Mouse (Mus musculus) frontal cortex, adult 2 months (tissue): ENCODE results near the gene Fam160a1. TPM values are rescaled to one million over a fixed set of nuclear protein-coding genes. Genes with fewer than 3 reads are reported as not detected.
A peak's percentile ranks its signal among the peaks of the same experiment; 100 is the strongest.

Experiments
- DNase-seq, 2 experiments: peaks; one replicate each; pipeline ENCODE4 v3.0.0; 2022; ENCODE audit warnings: low spot score in 1 of 2; ENCODE audit errors: extremely low spot score in 1 of 2
- polyA plus RNA-seq: library from polyadenylated mRNA; depleted of rRNA; stranded (reverse); fragments of >200 nt; gene quantifications from 2 replicates; pipeline ENCODE4 v1.2.3, GENCODE M21; 2012

Gene Fam160a1
- polyA plus RNA-seq, 1 experiment, result 1.6 TPM

DNA sequence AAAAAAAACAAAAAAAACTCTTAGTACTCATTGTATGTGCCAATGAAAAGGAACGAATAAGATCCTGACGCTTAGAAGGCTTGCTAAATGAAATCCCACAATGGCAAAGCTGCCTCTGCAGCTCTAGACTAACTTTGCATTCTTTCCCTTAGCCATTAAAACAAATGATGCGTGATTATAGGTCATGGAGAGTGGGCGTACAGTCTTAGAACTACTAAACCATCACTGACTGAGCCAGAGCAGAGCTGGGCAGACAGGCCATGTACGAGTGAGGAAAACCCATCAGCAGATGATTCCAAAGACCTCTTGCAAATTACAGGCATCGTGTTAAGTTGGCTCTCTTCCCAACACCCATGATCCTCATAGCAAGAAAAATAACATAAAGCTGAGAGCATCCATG is 10.7 kb upstream of the Fam160a1 start:
- DNase-seq, result no peak

DNA sequence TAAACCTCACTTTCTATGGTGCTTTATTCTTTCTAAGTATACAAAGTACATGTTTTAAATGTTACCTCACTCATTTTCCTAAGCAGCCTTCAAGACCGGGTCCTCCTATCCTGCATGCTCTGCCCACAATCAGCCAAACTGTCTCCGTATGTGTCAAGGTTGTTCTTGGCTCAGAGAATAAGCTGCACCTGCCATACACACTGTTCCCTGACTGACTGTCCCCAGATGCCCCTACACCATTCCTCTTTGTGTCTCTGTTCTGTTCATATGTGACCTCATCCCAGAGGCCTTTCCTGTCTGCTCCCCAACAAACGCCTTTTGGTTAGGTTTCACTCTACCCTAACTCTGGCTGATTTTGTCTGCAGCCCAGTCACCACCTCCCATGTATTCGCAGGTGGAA is 10.2 kb upstream of the Fam160a1 start:
- no peak for DNase-seq

DNA sequence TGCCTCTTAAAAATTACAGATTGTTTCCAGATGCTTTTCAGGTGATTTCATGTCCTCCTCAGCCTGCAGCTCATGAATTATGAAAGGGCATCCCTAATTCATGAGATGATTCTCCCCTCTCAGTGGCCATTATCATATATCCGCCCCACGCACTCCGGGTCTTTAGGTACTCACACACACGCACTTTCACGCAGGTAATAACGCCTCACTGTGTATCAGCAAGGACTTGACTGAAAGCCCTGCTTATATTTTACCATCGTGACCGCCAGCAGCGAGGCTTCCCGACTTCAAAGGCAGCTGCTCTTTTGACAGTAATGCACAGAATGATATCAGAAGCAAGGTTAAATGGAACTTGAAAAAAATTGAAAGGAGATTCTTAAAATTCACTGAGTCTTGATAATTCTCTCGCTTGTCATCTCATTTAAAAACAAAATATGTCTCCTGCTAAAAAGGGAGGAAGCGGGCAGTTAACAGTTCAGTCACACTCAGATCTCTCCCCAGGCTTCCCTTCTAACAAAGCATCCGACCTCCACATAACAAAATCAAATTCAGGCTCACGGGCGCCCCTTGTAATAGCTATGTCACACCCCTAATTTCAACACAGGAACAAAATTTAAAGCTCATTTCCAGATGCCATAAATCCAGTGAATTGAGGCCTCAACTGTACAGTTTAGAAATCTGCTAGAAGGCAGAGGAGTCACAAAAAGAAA is 3.9 kb upstream of the Fam160a1 start:
- no peak for DNase-seq

DNA sequence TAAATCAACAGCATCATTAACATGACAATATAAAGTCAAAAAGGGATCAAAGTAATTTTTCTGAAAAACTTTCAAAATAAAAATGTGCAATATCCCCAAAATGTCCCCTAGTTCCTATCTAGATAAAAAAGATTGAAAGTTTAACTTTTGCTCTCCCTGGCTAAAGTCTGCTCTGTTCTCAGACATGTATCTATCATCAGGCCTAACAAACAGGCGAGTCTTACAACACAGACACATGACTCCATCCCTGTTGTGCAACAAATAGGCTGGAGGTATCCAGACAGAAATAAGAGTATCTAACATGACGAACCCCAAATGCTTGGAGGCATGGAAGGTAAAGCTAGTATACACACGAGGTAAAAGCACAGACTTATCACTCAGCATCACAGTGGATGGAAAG is 2.2 kb upstream of the Fam160a1 start:
- DNase-seq, result no peak

DNA sequence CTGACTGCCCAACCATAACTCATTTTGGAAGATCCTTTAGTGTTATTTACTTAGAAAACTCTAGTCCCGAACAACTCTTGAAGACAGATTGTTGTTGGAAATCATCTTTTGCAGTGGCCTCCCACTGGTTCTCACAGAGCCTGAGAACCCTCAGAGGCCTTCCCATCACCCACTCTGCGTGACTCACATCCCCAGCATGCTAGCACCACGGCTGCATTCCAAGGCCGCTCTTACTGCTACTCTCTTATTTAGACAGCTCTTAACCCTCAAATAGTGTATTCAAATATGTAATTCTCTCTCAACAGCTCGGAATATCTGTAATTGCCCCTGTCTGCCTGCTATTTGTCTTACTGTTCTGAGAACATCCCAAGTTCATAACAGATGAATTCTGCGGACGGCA is 2.9 kb downstream of the Fam160a1 start:
- DNase-seq, result peak; percentile 53 to 82

DNA sequence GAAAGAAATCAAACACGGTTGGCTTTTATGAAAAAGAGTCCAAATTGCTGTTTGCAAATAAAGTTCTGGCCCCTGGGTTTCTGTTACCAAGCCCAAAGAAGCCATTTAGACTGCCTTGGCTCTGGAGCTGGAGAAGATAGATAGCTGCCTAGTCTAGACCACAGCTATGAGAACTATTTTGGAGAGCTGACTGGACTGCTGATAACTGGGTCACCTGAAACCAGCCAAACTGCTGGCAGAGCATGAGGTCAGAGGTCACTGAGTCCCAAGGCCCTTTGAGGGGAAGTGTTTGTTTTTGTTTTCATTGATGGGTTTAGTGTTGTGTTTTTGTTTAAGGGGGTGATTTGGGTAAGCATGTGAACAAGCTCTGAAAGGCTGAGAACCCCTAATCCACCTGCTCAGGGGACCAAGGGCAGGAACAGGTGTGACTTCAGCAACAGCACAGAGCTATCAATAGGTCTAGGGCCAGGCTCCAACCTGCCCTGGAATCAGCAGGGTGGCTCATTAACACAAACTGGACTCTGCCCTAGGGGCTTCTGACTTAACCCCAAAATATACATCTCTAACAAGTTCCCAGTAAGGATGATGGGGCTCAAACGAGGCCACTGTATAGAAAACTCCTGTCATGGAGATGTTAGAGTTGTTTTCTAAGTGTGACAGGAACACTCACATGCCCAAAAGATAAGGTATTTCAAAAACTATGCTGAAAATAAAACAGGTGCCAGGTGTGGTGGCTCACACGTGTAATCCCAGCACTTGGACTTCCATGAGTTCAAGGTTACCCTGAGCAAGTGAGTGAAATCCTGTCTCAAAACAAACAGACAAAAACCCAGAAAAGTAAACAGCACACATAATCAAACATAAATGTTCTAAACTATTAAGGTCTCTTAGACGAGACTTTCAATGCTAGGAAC is 3.7 kb downstream of the Fam160a1 start:
- no peak for DNase-seq

DNA sequence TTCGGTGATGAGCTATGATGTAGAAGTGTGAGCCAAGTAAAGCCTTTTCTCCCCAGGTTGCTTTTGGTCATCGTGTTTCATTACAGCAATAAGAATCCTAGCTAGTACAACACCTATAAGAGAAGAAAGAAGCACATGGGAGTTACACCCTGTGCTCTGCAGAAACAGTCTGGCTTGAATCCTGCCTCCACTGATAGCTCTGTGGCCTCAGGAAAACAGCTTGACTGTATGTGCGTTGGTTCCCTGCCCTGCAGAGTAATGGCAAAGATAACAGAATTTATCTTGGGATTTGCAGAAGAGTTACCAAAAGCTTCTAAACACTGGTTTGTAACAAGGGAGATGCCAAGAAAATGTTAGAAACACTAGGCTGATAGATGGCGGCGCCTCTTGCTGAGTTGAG is 5.1 kb downstream of the Fam160a1 start:
- DNase-seq, result no peak

DNA sequence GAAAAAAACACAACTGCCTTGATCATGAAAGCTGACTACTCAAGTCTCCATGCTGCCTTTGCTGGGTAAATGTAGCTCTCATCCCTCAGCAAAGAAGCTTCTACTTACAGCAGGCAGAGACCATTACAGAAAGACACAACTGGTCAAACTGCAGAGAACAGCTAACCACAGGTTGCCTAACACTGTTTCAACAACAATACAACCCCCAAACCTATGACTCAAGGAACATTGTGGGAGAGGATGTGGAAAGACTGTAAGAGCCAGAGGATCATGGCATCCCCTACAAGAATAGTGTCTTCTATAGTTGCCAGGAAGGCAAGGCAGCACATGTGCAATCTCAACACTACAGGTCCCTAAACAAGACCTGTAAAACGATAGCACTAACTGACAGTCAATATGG is 23.9 kb downstream of the Fam160a1 start:
- DNase-seq, result no peak

DNA sequence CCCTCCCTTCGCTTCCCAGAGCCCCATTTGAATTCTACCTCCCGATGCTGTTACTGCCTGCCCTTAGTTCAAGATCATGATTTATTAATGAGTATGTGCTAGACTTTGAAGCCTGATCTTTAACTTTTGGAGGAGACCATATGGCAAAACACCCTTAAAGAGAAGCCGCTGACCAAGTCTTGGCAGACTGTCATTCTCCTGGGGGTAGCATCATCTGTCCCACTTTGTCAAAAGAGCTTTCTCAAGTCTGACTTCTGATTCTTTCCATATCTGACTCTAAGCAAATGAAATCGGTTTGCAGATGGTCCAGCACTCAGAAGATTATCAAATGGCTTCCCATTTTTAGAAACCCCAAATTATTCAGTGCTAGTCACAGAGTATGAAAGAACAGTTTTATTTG is 27.3 kb downstream of the Fam160a1 start:
- DNase-seq, result no peak

DNA sequence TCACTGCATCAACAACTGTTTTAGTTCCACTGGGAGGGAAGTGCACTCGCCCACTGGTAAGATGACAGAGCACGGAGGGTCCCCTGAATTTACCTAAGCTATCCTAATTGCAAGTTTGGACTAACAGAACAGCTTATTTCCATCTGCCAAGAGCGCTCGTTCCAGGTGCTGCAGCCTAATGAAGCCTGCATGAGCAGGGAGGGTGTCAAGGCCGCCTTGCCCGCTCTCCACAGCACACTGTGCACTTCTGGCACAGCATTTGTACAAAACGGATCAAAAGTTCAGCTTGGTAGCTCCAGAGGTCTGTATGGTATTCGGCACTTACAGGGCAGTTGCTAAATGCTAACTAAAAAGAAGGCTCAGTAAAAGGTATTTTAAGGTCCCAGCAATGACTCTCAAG is 30.6 kb downstream of the Fam160a1 start:
- no peak for DNase-seq

DNA sequence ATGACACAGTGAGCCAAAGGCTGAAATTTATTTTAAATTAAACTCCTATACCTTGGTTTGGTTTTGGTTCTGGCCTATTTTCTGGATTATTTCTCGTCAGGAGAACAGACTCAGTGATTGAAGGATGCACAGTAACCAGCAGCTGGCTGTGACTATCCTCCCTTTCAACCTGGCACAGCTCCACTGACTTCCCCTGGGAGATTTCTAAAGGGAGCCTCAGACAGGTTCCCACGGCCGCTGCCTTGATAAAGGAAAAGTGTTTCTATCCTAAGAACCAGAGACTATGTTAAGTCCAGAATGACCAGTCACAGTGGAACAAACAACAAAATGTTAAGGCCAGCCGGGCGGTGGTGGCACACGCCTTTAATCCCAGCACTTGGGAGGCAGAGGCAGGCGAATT is 36.2 kb downstream of the Fam160a1 start:
- DNase-seq, result no peak

DNA sequence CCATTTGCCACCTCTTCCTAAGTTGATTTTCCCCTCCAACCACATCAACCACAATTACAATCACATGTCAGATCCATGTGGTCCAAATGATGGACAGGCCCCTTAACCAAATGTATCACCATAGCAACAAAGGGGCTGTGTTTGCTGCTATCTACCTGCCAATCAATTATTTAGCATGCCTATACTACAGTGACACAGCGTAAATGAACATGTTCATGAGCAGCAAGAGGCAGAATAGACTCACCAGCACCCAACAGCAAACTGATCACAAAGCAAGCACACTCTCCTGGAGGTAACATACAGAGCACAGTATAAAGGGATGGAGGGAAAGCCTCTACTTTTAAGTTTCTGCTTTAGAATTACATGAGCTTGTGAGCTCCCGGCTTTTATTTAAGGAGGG is 36.8 kb downstream of the Fam160a1 start:
- DNase-seq, result no peak

DNA sequence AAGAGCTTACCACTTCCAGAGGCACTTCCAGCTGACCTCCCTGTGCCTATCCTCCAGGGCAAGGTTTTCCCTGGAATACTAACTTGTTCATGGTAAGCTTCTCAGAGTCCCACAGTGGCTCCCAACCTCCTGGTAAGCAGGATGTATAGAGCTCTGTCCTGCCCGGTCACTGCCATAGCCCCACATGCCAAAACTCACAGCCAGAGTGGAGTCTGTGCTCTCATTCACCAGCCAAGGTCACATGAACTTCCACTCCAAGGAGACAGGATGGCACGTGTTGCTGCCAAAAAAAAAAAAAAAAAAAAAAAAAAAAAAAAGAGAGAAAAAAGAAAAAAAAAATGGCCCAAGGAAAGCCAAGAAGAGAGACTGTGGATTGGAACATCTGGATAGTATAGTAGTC is 39.2 kb downstream of the Fam160a1 start:
- no peak for DNase-seq

DNA sequence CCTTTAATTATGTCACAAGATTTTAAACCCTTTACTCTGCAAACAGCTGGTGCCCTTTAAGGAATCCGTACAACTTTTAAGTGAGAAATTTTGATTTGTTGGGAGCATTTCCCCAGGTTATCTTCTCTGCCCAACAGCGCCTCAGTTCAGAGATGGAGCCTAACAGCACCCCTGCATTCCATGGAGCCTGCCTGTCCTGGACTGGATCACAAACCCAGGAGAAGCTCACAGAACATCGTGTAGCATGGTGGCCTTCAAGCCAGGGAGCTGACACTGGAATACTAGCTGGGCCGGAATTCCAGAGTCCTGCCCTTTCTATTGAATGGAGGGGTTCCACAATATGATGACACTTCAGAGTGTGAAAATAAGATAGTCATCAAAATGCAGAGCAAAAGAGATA is 39.7 kb downstream of the Fam160a1 start:
- no peak for DNase-seq

DNA sequence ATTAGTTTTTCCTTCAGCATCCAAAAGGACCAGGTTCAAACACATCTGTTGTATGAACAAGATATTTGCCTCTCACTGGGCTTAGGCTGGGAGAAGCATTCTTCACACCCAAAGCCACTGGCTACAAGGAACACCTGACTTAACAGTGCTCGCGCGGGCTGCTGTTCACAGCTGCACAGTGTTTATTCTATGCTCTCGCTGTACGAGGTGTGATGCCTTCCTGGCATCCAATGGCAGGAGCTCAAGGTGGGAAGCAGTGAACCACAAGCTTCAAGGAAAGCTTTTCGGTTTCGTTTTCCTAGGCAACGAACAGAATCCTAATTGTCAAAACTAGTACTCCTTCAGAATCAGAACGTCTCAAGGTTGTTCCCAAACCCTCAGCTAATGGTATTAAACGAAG is 40.4 kb downstream of the Fam160a1 start:
- no peak for DNase-seq

DNA sequence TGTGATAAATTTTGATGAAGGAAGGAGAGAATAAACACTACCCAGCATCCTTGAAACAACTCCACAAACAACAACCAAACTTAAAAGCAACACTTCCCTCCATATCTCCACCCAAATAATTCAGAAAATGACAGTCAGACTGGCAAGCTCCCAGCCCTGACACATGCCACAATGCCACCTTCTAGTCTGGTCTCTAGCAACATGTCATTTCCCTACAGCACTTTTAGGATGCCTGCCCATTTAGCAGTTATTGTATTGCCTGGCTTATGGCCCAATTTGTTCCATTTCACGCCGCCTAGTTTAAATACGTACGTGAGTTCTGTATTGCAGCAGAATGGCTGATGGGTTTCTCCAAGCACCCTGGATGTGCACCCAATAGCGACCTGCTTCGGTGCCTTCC is 41.0 kb downstream of the Fam160a1 start:
- no peak for DNase-seq

DNA sequence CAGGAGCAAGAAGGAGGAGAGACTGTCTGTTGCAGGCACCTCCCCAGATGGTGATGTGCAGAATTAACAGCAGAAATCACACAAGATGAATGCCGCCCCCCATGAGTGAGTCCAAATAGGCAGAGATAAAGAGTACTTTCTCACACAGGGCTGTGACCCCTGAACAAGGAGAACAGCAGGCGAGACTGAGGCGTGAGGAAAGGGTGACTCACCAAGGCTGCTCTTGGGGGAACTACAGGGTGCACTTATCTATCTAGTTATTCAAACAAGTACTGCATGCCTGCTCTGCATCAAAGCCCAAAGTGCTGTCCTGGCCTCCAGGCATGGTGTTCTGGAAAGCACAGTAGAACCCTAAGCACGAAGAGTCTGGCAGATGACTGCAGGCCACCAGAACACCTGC is 43.2 kb downstream of the Fam160a1 start:
- DNase-seq, result no peak

DNA sequence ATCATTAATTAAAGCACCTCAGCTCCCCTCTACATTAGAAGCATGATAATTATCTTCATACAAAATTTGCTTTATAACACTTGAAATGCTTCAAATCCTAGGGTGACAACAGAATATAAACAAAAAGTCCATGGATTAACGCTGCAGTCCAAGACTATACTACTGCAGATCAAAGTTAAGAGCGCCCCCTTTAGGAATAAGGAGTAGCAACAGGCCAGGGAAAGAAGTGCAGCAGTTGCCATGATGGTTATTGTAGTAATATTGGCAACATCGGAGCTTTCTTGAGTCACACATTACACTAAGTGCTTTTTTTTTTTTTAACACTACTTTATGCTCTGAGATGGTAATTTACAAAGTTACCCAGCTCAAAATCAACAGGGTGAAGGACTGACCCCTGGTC is 43.7 kb downstream of the Fam160a1 start:
- DNase-seq, result peak in 1 of 2 experiments; percentile 26

DNA sequence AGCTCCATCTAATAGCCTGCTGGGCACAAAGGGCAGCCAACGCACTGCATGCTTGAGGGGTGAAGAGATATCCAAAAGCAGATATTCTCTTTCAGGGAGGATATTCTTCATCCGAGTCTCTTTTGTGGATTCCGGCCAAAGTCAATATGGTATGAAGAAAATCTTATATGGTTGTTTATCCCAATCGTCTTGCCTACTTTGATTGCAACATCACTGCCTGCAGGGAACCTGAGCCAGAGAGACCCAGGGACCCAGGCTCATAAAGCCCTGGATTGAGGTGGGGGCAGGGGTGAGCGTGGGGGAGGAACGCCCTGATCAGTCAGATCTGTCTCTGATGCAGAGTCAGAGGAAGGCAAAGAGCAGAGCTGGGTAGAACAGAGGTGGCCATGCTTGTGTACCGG is 52.2 kb downstream of the Fam160a1 start:
- DNase-seq, result no peak

DNA sequence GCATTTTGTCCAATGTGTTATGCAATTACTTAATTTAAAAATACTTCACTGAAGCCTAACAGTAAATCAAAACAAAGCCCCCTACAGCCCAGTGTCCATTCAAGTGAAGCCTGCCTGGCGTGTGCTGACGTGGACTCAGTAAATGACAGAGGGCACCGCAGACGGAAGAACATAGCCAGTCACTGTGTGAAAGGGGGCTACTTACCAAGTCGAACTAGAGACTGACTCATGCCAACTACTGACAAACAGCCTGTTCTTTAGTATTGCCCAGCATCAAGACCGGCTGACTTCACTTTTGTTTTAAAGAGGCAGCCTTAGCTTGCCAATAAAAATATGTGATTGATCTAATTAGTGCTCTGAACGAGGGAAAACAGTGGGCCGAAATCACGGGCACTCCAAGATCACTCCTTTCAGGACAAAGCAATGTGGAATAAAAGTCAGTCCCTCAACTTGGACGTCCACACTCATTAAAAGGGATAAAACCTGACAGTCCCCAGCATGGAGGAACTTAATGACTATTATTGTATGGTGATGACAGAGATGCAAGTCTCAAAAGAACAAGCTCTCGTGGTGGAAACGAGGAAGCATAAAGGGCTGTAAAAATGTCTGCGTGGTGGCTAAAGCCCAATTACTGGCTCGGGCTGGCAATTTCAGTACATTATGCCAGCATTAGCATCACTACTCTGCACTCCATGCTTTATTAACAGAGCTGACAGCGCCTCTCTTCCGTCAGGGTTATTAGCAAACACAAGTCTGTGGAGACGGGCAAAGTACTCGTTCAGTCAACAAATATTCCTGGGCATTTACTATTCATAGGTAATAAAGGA is 52.9 kb downstream of the Fam160a1 start:
- no peak for DNase-seq

DNA sequence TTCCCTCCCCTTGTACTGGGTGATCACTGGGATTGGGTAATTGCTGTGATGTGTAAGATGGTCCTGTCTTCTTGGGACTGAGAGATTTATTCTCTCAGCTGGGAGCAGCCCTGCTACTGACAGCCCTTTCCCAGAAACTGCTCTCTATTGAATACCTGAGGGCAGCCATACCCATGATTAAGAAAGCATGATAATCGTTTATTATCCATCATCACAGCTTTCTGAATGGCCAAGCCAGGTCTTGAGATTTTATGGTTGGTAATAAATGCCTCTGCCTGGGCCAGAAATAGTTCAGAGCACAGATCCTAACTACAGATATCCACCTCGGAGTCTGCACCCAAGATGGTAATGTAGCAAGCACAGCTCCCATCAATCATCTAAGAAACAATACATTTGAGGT is 59.1 kb downstream of the Fam160a1 start:
- no peak for DNase-seq
